Mouse (Mus musculus) T-helper 17 cell (primary cell): Measurements from ENCODE around the gene Tmod2.
"Not testable (repeated sequence)": the region's sequence is repeated elsewhere in the genome, so short reads cannot be mapped to it uniquely, and the experiment has no call there.

Experiments
- in situ Hi-C, 2 experiments: fragments of 300-600 bp; cut with MboI, MseI; formaldehyde crosslinking; loops; 1 replicate in 1 of 2; 2 replicates in 1 of 2; pipeline ENCODE4 v1.15.1; 2025; ENCODE audit warnings: high pct_unique_total_duplicates in 2 of 2

Gene Tmod2

GRCm38 (mm10) chr9:75553719-75554118, 57.4 kb downstream of the Tmod2 start:
- in situ Hi-C loops, result no loop called here

GRCm38 (mm10) chr9:75551342-75551741, 59.8 kb downstream of the Tmod2 start:
- in situ Hi-C loops, result no loop called here

DNA sequence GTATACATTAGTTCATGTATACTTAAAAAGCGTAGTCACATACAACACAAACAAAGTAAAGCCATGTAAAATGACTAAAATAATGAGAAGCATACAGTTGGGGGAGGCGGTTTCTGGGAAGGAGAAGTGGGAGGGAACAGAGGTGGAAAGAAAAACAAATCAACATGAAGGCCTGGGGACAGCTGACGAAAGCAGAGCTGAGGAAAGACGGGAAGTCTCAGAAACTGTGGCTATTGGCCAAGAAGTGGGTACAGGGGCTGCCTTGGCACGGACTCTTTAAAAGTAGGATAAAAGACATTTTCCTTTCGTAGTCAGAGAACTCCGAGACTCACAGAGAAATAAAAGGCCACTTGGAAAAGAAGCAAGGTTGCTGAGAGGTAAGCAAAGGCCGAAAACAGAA, 62.1 kb downstream of the Tmod2 start:
- in situ Hi-C loops, result no loop called here

GRCm38 (mm10) chr9:75546885-75547553, 64.1 kb downstream of the Tmod2 start:
- in situ Hi-C loops, result no loop called here

DNA sequence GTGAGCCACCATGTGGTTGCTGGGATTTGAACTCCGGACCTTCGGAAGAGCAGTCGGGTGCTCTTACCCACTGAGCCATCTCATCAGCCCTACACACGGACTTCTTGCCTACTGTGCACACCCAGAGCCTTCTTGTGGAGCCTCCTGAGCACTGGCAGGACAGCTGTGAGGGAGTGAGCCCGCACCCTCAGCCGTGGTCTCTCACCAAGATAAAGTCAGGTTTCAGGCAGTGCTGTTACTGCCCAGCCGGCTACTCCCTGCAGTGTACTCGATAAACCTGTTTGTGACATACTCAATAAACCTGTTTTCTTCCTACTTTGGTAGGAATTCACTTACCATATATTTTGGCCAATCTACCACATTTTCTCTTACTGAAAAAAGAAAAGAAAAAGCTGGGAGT, 65.6 kb downstream of the Tmod2 start:
- in situ Hi-C loops, result no loop called here

DNA sequence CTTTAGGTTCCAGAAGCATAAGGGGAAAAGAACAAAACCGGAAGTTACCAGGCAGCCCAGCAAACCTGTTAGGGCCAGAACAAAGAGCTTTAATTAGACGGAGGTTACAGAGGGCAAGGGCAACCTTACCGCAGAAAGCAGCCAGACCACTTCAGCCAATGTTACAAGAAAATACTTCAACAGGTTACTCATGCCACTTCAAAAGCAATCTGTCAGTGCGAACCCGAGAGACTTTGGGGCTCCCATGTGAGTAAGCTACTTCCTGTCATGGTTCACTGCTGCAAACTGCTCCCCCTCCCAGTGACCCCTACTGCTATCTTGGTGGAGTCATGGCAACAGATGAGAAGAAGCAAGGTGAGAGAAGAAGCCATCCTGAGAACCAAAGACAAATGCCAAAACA, 69.6 kb downstream of the Tmod2 start:
- in situ Hi-C loops, result no loop called here

DNA sequence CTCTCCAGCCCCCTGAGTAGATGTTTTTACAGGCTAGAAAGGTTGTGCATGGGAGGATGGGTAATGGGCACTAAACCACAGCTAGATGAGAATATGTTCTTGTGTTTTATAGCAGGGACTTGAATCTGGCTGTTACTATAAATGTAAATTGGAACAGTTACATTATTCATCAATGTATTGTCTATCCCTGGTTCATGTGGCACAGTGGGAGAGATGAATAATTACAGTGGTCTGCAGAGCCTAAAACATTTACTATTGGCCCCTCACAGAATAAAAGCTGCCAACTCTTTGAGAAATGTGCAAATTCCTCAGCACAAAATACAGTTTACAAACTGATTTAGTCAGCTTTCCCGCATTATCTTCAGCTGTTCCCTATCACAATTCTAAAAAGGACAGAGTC, 74.7 kb downstream of the Tmod2 start:
- in situ Hi-C loops, result no loop called here

- in situ Hi-C loops, result no loop called here
Measured at GRCm38 (mm10) chr9:75534431-75534962, 76.6 kb downstream of the Tmod2 start.

- in situ Hi-C loops, result not testable (repeated sequence)
Measured at GRCm38 (mm10) chr9:75532989-75533388, 78.1 kb downstream of the Tmod2 start.

GRCm38 (mm10) chr9:75532461-75532860, 78.7 kb downstream of the Tmod2 start:
- in situ Hi-C loops, result no loop called here

- in situ Hi-C loops, result no loop called here
Measured at GRCm38 (mm10) chr9:75529358-75529757, 81.8 kb downstream of the Tmod2 start.

DNA sequence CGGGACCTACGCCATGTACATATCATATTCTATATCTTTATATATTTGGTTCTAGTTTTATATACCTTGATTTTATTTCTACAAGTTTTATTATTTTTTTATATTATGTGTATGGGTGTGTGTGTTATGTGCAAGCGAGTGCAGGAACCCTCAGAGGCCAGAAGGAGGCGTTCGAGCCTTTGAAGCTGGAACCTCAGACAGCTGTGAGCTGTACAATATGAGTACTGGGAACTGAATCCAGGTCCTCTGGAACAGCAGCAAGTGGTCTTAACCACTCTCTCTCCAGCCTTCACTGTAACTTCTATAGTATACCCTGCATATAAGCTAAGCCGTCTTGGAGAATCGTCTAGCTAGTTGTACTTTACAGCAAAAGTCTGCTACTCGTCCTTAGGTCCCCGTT, 83.0 kb downstream of the Tmod2 start:
- in situ Hi-C loops, result no loop called here

GRCm38 (mm10) chr9:75527368-75528059, 83.6 kb downstream of the Tmod2 start:
- in situ Hi-C loops, result no loop called here

DNA sequence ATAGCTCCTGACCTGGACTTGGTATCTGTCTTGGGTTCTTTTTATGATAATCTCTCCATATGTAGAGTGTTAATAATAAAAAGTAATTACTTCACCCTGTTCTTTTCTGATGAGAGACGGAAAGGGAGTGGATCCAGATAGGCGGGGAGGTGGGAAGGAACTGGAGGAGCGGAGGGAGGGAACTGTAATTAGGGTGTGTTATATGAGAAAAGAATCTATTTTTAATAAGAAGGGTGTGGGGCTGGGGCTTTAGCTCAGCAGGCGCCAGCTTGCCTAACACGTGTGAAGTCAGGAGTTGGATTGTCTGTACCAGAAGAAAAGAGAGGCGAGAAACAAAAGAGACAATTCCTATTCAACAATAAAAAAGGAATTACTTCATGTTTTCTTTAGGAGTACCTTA, 87.5 kb downstream of the Tmod2 start:
- in situ Hi-C loops, result loop anchor here in 1 of 2 experiments (5.0 kb wide), 1 partner anchor 64 kb away; no protein-coding TSS in a partner anchor

- in situ Hi-C loops, result loop anchor here in 1 of 2 experiments (5.0 kb wide), 1 partner anchor 65 kb away; no protein-coding TSS in a partner anchor
Measured at GRCm38 (mm10) chr9:75522217-75522616, 88.9 kb downstream of the Tmod2 start.

GRCm38 (mm10) chr9:75521788-75522187, 89.3 kb downstream of the Tmod2 start:
- in situ Hi-C loops, result loop anchor here in 1 of 2 experiments (5.0 kb wide), 1 partner anchor 66 kb away; no protein-coding TSS in a partner anchor

- in situ Hi-C loops, result loop anchor here in 1 of 2 experiments (5.0 kb wide), 1 partner anchor 66 kb away; no protein-coding TSS in a partner anchor
Measured at GRCm38 (mm10) chr9:75520940-75521339, 90.2 kb downstream of the Tmod2 start.

DNA sequence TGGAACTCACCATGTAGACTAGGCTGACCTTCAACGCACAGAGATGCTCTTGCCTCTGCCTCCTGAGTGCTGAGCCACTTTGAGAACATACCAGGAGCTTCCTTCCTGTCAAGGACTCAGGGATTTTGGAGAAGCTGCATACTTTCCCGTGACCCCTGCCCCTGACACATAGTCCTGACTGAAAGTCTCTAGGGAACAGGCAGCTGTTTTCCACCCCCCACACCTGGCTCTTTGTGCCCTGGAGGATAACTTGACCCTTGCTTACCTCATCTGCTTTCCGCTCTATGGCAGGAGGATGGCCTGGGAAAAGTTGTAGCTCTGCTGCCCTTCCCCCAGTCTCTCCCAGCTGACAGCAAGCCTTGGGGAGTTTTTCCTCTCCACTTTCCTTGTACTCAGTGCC, 93.4 kb downstream of the Tmod2 start:
- in situ Hi-C loops, result loop anchor here in 1 of 2 experiments (5.0 kb wide), 1 partner anchor 65 kb away; no protein-coding TSS in a partner anchor
